7 mouse cellular contexts compared by ENCODE assay signal in the genomic region with DNA sequence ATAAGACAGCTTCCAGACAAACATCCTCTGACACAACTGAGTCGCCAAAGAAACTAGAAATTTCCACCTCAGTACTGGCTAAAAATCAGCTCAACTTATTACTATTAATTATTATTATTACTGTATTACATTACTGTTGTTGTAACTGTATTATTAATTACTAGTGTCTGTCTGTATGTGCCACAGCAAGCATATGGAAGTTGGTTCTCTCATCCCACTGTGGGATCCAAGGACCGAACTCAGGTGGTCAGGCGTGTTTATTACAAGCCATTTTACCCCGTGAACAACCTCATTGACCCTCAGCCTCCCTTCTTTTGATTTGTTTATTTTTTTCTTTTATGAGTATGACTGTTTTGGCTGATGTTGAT. TPM values are rescaled to one million over a fixed set of nuclear protein-coding genes. Genes with fewer than 3 reads are reported as not detected.
DNase-seq lines count a peak whose midpoint lies in the region; ATAC-seq and TF ChIP-seq lines count a peak whose summit lies in the region.

No protein-coding gene starts in this region.

- H3K9ac ChIP-seq in lung, embryonic 14.5 days, result no peak overlapping the region
- no peak overlapping the region for H3K9ac ChIP-seq in forebrain, embryonic 13.5 days
- no peak overlapping the region for H3K9ac ChIP-seq in limb, embryonic 14.5 days (ENCODE audit: low read depth, low read length, severe bottlenecking)
- H3K9ac ChIP-seq in stomach, embryonic 14.5 days (replicated peaks; ENCODE audit: low read depth, low read length), result no peak overlapping the region

- H3K36me3 ChIP-seq in lung, embryonic 14.5 days (ENCODE audit: insufficient read depth), result no peaks in the 10 kb centered on the region
- no peaks in the 10 kb centered on the region for H3K36me3 ChIP-seq in forebrain, embryonic 13.5 days (ENCODE audit: poor library complexity, severe bottlenecking)
- no peaks in the 10 kb centered on the region for H3K36me3 ChIP-seq in limb, embryonic 14.5 days (ENCODE audit: control insufficient read depth, insufficient read depth, low read length)
- no peaks in the 10 kb centered on the region for H3K36me3 ChIP-seq in stomach, embryonic 14.5 days (ENCODE audit: control insufficient read depth, insufficient read depth, low read length)

- no peak; the same call in 1 of the 2 replicates for ATAC-seq in lung, embryonic 14.5 days (ENCODE audit: insufficient read depth)
- peak; percentile 50; the same call in 1 of the 2 replicates for ATAC-seq in forebrain, embryonic 13.5 days
- peak; percentile 14; the same call in 1 of the 2 replicates for ATAC-seq in limb, embryonic 14.5 days (ENCODE audit: low FRiP score, low read depth)
- ATAC-seq in stomach, embryonic 14.5 days (ENCODE audit: insufficient number of reproducible peaks, insufficient read depth, low FRiP score, low read depth), result no peak

- DNase-seq in lung, embryonic 14.5 days, result no peak
- DNase-seq in lung, postnatal 14 days, result no peak
- no peak for DNase-seq in limb, embryonic 14.5 days (ENCODE audit: low spot score)
- DNase-seq in embryo, embryonic 11 days, result no peak
- no peak for DNase-seq in c-Kit-positive CD71-positive TER-119-positive erythroid progenitor cells, embryonic 14.5 days (ENCODE audit: low spot score)

- no peak for TF ChIP-seq CTCF in lung, embryonic 14.5 days (IDR thresholded peaks at IDR 0.05; ENCODE audit: low read depth)

- no peak overlapping the region for H3K27ac ChIP-seq in lung, embryonic 14.5 days (ENCODE audit: low read depth)
- no peak overlapping the region for H3K27ac ChIP-seq in forebrain, embryonic 13.5 days
- no peak overlapping the region for H3K27ac ChIP-seq in limb, embryonic 14.5 days (replicated peaks; ENCODE audit: low read depth, low read length)
- no peak overlapping the region for H3K27ac ChIP-seq in stomach, embryonic 14.5 days (ENCODE audit: low read length)

- H3K9me3 ChIP-seq in lung, embryonic 14.5 days (ENCODE audit: low read depth, low read length), result no peaks in the 10 kb centered on the region
- H3K9me3 ChIP-seq in forebrain, embryonic 13.5 days (replicated peaks), result no peaks in the 10 kb centered on the region
- no peaks in the 10 kb centered on the region for H3K9me3 ChIP-seq in limb, embryonic 14.5 days (ENCODE audit: control insufficient read depth, low read length)
- H3K9me3 ChIP-seq in stomach, embryonic 14.5 days (ENCODE audit: control insufficient read depth, low read depth, low read length), result no peaks in the 10 kb centered on the region

- peak overlapping the region; percentile 39; the same call in 1 of the 2 replicates for H3K4me3 ChIP-seq in lung, embryonic 14.5 days (ENCODE audit: low read depth, low read length)
- no peak overlapping the region for H3K4me3 ChIP-seq in forebrain, embryonic 13.5 days
- no peak overlapping the region for H3K4me3 ChIP-seq in limb, embryonic 14.5 days (replicated peaks; ENCODE audit: low read length)
- 0 out of 2 replicates have a peak overlapping the region, but pooled peaks have one; percentile 34 for H3K4me3 ChIP-seq in stomach, embryonic 14.5 days (ENCODE audit: low read depth, low read length)

- no peaks in the 10 kb centered on the region for H3K4me1 ChIP-seq in lung, embryonic 14.5 days (ENCODE audit: insufficient read depth)
- no peaks in the 10 kb centered on the region for H3K4me1 ChIP-seq in forebrain, embryonic 13.5 days
- 0 out of 2 replicates have a peak, but pooled peaks cover 3% of the 10 kb centered on the region for H3K4me1 ChIP-seq in limb, embryonic 14.5 days (ENCODE audit: control insufficient read depth, insufficient read depth, low read length)
- H3K4me1 ChIP-seq in stomach, embryonic 14.5 days (ENCODE audit: control insufficient read depth, insufficient read depth, low read length), result no peaks in the 10 kb centered on the region

- 17% methylated on average over 4 of the region's 4 CpGs for WGBS in lung, embryonic 14.5 days
- WGBS in forebrain, embryonic 13.5 days, result 12% methylated on average over 4 of the region's 4 CpGs
- WGBS in limb, embryonic 14.5 days, result 14% methylated on average over 4 of the region's 4 CpGs
- WGBS in stomach, embryonic 14.5 days, result 10% methylated on average over 4 of the region's 4 CpGs

- no peak for TF ChIP-seq POLR2A in limb, embryonic 14.5 days (IDR thresholded peaks at IDR 0.05; ENCODE audit: borderline replicate concordance, extremely low read depth, insufficient read depth, insufficient read length)

- peak overlapping the region; percentile 74 for H3K4me2 ChIP-seq in lung, embryonic 14.5 days
- peak overlapping the region; percentile 67; the same call in 1 of the 2 replicates for H3K4me2 ChIP-seq in forebrain, embryonic 13.5 days
- no peak overlapping the region for H3K4me2 ChIP-seq in limb, embryonic 14.5 days (replicated peaks; ENCODE audit: low read depth, low read length, severe bottlenecking)
- no peak overlapping the region for H3K4me2 ChIP-seq in stomach, embryonic 14.5 days (replicated peaks; ENCODE audit: low read depth, low read length)

- H3K27me3 ChIP-seq in lung, embryonic 14.5 days (ENCODE audit: insufficient read depth, low read length), result no peaks in the 10 kb centered on the region
- no peaks in the 10 kb centered on the region for H3K27me3 ChIP-seq in forebrain, embryonic 13.5 days
- no peaks in the 10 kb centered on the region for H3K27me3 ChIP-seq in limb, embryonic 14.5 days (ENCODE audit: control insufficient read depth, insufficient read depth, low read length)
- no peaks in the 10 kb centered on the region for H3K27me3 ChIP-seq in stomach, embryonic 14.5 days (ENCODE audit: control insufficient read depth, insufficient read depth, low read length)

RNA-seq across cellular contexts. Expression of a gene that starts 26.0 kb away (rescaled TPM):
- polyA plus RNA-seq in lung, embryonic 14.5 days (2014; fragmentation: Nextera tagmentation; extraction: Ambion mirVana), result 2.8 and 3.3 TPM in 2 replicates
- polyA plus RNA-seq in forebrain, embryonic 13.5 days (2015; fragmentation: Nextera tagmentation; extraction: Ambion mirVana), result 0.76 and 0.84 TPM in 2 replicates
- polyA plus RNA-seq in limb, embryonic 14.5 days (2012; rRNA removed), result 1.0 and 1.1 TPM in 2 replicates
- polyA plus RNA-seq in limb, embryonic 14.5 days (2014; fragmentation: Nextera tagmentation; extraction: Ambion mirVana), result 1.5 and 1.8 TPM in 2 replicates
- 2.8 and 3.5 TPM in 2 replicates for polyA plus RNA-seq in stomach, embryonic 14.5 days (2014; fragmentation: Nextera tagmentation; extraction: Ambion mirVana)

RNA-seq across cellular contexts. Expression of a gene that starts 28.3 kb away (rescaled TPM):
- polyA plus RNA-seq in lung, embryonic 14.5 days (2014; fragmentation: Nextera tagmentation; extraction: Ambion mirVana), result 0.92 and 0.96 TPM in 2 replicates
- 4.1 and 7.7 TPM in 2 replicates for polyA plus RNA-seq in forebrain, embryonic 13.5 days (2015; fragmentation: Nextera tagmentation; extraction: Ambion mirVana)
- 3.2 and 3.3 TPM in 2 replicates for polyA plus RNA-seq in limb, embryonic 14.5 days (2012; rRNA removed)
- 2.4 and 2.6 TPM in 2 replicates for polyA plus RNA-seq in limb, embryonic 14.5 days (2014; fragmentation: Nextera tagmentation; extraction: Ambion mirVana)
- polyA plus RNA-seq in stomach, embryonic 14.5 days (2014; fragmentation: Nextera tagmentation; extraction: Ambion mirVana), result 0.55 and 1.9 TPM in 2 replicates

Comparison
In these comparisons a context has a peak if more than half of its experiments do, and no peak if none do; other contexts are left out.
1. ATAC-seq: peak in forebrain, embryonic 13.5 days (single experiment) and limb, embryonic 14.5 days (single experiment); none in lung, embryonic 14.5 days (single experiment) and stomach, embryonic 14.5 days (single experiment).
2. H3K4me2 ChIP-seq: peak in lung, embryonic 14.5 days (single experiment) and forebrain, embryonic 13.5 days (single experiment); none in limb, embryonic 14.5 days (single experiment) and stomach, embryonic 14.5 days (single experiment).
3. H3K4me3 ChIP-seq: peak in lung, embryonic 14.5 days (single experiment) and stomach, embryonic 14.5 days (single experiment); none in forebrain, embryonic 13.5 days (single experiment) and limb, embryonic 14.5 days (single experiment).